ENCODE assay signal across 13 mouse cellular contexts in genomic region chr7:129965281-129966051, GRCm38 (mm10).
A peak's percentile ranks its signal among the peaks of the same experiment; 100 is the strongest.
DNase-seq lines count a peak whose midpoint lies in the region; ATAC-seq lines count a peak whose summit lies in the region.
"Had no signal": no experiment of that assay in that cellular context is flagged by ENCODE, and none has a peak within 500 bp of the region (broad histone marks: within the 10 kb centered on the region; RNA-seq: fewer than 3 reads in every experiment).

No protein-coding gene starts in this region.

- DNase-seq in heart, embryonic 10.5 days (ENCODE audit: low spot score): no peak
- no peak for DNase-seq in heart, postnatal 14 days
- DNase-seq in testis, postnatal 14 days (ENCODE audit: low spot score): peak; percentile 11
- no peak for DNase-seq in testis, postnatal 10 days (ENCODE audit: low spot score)
- DNase-seq in embryo, embryonic 10 days (ENCODE audit: low spot score): no peak
- no peak for DNase-seq in retina, postnatal 1 day
- no peak for DNase-seq in thymus, postnatal 25 days
- DNase-seq: cerebellum, adult 9-10 months; heart, adult 2 months; heart, postnatal 4 days; kidney, adult 11 months had no signal

- 82% methylated on average over 9 of the region's 9 CpGs for WGBS in heart, embryonic 10.5 days
- WGBS in intestine, embryonic 16.5 days: 63% methylated on average over 9 of the region's 9 CpGs

- no peaks in the 10 kb centered on the region for H3K27me3 ChIP-seq in heart, embryonic 10.5 days (ENCODE audit: insufficient read depth, poor library complexity, severe bottlenecking)
- no peaks in the 10 kb centered on the region for H3K27me3 ChIP-seq in intestine, embryonic 16.5 days (replicated peaks; ENCODE audit: control insufficient read depth, insufficient read depth, low read length)
- H3K27me3 ChIP-seq: Patski had no signal

- no peak overlapping the region for H3K4me2 ChIP-seq in intestine, embryonic 16.5 days (ENCODE audit: low read depth, low read length)

- H3K36me3 ChIP-seq in heart, embryonic 10.5 days: no peaks in the 10 kb centered on the region
- no peaks in the 10 kb centered on the region for H3K36me3 ChIP-seq in intestine, embryonic 16.5 days (ENCODE audit: control insufficient read depth, insufficient read depth, low read length)

- peak; percentile 70 for ATAC-seq in intestine, embryonic 16.5 days
- ATAC-seq: Patski had no signal

- H3K4me1 ChIP-seq in heart, embryonic 10.5 days: peaks cover 13% of the 10 kb centered on the region; the same call in 1 of the 2 replicates
- peaks cover 23% of the 10 kb centered on the region for H3K4me1 ChIP-seq in intestine, embryonic 16.5 days (ENCODE audit: control insufficient read depth, insufficient read depth, low read length)

- H3K9ac ChIP-seq in intestine, embryonic 16.5 days (ENCODE audit: low read depth, low read length): no peak overlapping the region

- H3K27ac ChIP-seq in heart, embryonic 10.5 days: 0 out of 2 replicates have a peak overlapping the region, but pooled peaks have one; percentile 10
- no peak overlapping the region for H3K27ac ChIP-seq in intestine, embryonic 16.5 days (ENCODE audit: low read length)
- H3K27ac ChIP-seq: heart, adult 2 months had no signal

- H3K9me3 ChIP-seq in heart, embryonic 10.5 days: no peaks in the 10 kb centered on the region
- no peaks in the 10 kb centered on the region for H3K9me3 ChIP-seq in intestine, embryonic 16.5 days (ENCODE audit: control insufficient read depth, low read length)

- intact Hi-C loops in heart, postnatal 14 days (cut with DNase I): no loop called here

- no peak overlapping the region for H3K4me3 ChIP-seq in heart, embryonic 10.5 days
- no peak overlapping the region for H3K4me3 ChIP-seq in intestine, embryonic 16.5 days (ENCODE audit: low read length)
- H3K4me3 ChIP-seq: heart, adult 2 months had no signal
